Mouse (Mus musculus) cerebellum, postnatal 14 days (tissue): Measurements from ENCODE around the gene Olfr1034.
"Not testable (repeated sequence)": the region's sequence is repeated elsewhere in the genome, so short reads cannot be mapped to it uniquely, and the experiment has no call there.

ENCODE experiments used
- DNase-seq, 2 experiments: peaks; one replicate each; pipeline ENCODE4 v3.0.0; 2021; ENCODE audit warnings: mixed read lengths in 2 of 2

The Olfr1034 gene

DNA sequence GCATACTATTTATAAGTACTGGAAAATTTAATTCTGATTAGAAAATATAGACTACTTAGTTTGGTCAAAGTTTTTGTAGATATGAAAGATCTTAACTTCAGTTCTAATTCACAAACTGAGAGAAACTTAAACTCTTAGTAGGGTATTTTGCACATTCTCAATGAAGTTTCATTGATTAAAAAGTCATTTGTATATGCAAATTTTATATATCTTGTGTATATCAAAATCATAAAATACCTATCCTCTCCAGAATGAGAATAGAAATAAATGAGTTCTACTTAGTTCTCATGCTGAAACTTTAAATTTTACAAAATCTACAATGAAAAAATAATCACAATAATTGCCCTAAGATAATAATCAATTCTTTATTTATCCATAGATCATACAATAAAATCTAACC is at the start of gene Olfr1034:
Gene Olfr1034 (plus strand): TSS at position 301 of the 400 bp plus-strand sequence.
- no peak for DNase-seq

DNA sequence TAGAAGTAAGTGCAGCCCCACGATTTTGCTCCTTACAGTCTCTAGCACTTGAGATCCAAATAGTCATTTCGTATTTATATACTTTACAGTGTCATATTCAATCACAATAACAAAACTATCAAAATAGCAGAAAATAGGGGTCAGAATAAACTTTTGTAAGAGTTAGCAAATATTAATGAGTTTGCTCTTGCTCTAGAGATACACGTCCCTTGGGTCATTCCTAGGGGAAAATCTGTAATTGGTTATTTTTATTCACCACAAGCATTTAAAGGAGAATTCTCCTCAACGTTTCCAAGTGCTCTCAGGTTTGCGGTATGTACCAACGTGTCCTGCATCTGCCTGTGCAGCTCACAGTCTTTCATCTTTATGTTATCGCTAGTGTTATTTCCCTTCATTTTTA is 40.4 kb upstream of the Olfr1034 start, which contains the start of gene Olfr1032:
Gene Olfr1032 (plus strand): TSS at position 301 of the 400 bp plus-strand sequence.
- no peak for DNase-seq

DNA sequence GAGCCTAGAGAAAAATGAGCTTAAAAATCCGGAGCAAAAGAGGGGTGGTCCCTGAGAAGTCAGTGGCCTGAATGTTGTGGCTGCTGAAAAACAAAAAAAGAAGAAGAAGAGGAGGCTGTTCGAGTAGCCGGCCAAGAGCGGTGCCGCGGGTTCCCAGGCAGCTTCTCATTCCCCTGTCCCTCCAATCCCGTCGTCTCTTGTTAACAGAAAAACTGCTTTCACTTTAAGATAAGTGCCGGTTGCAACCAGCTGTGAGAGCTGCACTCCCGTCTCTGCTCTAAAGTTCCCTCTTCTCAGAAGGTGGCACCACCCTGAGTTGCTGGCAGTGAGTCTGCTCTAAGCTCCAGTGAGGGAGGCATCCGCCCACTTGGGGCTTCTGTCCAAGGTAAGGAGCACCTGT is 25.3 kb upstream of the Olfr1034 start, which contains the start of gene Olfr1033:
Gene Olfr1033 (plus strand): TSS at position 228 of the 400 bp plus-strand sequence.
- not testable (repeated sequence) for DNase-seq

DNA sequence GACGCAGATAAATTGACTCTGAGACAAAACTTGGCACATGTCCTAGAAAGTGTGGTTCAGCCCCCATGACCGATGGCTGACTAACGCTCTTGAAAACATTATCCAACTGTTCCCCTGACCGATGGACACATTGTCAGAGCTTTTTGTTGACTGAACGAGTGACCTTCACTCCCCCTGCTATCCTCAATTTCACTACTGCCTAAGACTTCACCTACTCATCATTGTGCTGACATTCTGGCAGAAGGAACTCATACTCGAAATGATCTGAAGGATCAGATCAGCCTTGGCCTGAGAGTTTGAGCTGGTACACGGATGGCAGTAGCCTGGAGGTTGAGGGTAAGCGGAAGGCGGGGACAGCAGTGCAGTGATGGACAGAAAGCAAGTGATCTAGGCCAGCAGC is 24.1 kb upstream of the Olfr1034 start:
- DNase-seq = not testable (repeated sequence)

DNA sequence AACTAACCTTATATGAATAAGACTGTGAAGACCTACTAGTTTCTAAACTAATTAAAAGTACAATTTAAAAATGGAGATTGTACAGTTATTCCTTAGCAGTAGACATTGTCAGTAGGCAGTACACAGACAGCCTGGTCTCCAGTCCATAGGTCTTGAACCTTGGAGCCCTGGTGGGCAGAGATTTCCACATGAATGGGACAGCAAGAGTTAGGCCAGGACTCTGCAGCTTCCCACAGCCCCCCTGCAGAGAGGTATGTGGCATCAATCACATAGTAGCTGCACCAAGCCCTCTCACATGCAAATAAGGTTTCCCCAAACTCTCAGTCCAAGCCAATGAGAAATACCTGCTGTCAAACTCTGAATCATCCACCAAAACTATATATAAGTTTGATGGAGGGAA is 5.1 kb downstream of the Olfr1034 start:
- not testable (repeated sequence) for DNase-seq

DNA sequence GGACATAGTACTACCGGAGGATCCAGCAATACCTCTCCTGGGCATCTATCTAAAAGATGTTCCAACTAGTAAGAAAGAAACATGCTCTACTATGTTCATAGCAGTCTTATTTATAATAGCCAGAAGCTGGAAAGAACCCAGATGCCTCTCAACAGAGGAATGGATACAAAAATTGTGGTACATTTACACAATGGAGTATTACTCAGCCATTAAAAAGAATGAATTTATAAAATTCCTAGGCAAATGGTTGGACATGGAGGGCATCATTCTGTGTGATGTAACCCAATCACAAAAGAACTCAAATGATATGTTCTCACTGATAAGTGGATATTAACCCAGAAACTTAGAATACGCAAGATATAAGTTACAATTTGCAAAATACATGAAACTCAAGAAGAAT is 18.1 kb downstream of the Olfr1034 start:
- DNase-seq = not testable (repeated sequence)

DNA sequence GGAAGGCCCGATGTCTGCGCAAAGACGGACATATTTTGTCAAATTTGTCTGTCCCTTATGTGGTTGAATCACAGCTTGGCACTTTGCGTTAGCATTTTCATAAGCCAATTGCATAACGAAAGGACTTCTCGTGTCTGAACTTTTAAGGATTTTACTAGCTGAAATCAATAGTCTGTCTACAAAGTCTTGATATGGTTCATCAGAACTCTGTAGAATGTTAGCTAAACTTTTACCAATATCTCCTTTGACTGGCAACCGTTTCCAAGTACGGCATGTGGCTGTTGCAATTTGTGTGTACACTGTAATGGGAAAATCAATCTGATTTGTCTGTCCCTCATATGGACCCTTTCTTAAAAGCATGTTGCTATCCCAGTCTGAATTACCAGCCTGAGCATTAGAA is 24.5 kb downstream of the Olfr1034 start:
- DNase-seq = no peak

DNA sequence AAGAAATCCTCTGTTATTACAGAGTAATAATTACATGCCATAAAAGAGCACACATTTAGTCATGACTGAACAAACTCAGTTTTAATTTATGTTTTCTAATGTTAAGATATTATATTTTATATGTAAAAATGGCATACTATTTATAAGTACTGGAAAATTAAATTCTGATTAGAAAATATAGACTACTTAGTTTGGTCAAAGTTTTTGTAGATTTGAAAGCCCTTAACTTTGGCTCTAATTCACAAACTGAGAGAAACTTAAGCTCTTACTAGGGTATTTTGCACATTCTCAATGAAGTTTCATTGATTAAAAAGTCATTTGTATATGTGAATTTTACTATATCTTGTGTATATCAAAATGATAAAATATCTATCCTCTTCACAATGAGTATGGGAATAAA is 28.0 kb downstream of the Olfr1034 start, which contains the start of gene Olfr1036:
Gene Olfr1036 (plus strand): TSS at position 301 of the 400 bp plus-strand sequence.
- not testable (repeated sequence) for DNase-seq

DNA sequence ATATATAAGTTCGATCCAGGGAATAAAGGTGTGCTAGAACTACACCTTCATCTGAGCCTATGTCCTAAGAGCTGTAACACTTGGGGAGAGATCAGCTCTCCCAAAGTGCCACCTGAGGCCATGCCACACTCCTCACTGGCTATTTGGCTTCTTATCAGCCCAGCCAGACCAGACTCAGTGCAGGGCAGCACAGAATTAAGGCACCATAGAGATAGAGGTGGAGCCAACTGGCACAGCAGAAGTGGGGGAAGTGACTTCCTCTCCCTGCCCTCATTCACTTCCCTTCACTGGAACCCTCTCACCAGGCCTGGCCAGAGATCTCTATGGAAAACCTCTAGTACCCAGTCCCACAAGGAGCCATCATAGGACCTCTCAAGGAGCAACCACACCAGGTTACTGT is 34.8 kb downstream of the Olfr1034 start:
- not testable (repeated sequence) for DNase-seq

DNA sequence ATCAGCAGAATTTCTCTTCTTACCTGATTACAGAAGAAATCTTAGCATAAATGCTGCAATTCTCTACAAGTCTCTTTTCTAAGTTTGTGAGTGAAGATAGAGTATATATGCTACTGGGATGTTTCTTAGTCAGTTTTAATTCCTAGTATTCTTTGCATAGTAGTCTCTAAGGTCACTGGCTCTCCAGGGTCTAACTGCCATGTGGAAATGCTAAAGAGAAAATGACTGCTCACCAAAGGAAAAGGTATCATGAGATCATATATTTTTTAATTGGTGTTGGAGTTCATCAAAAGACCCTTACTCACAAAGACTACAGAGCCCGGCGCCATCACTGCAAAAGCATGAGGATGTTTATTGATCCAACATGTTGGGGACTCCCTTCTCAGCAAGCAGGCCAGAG is 41.6 kb downstream of the Olfr1034 start, which contains the start of gene Olfr1037:
Gene Olfr1037 (minus strand): TSS at position 101 of the 400 bp plus-strand sequence.
- no peak for DNase-seq
